Mouse (Mus musculus) stomach, postnatal 0 days (tissue): ENCODE data around the gene Gm5617. TPM values are rescaled to one million over a fixed set of nuclear protein-coding genes. Genes with fewer than 3 reads are reported as not detected.
"Not testable (repeated sequence)": the region's sequence is repeated elsewhere in the genome, so short reads cannot be mapped to it uniquely, and the experiment has no call there.

ENCODE experiments used
- ATAC-seq: fragments of 200-750 bp; cut with Nextera tagmentation; 2 replicates; pipeline ENCODE4 v1.8.0; 2017; ENCODE audit not compliant: low FRiP score, low TSS enrichment
- DNase-seq: peaks from one replicate; pipeline ENCODE4 v3.0.0-alpha.2; 2016; ENCODE audit warnings: low spot score
- H3K27ac ChIP-seq: fragments of 300-500 bp; sonication (generic); replicated peaks from 2 replicates; pipeline ENCODE4 v1.5.1; 2014; ENCODE audit warnings: mild to moderate bottlenecking, control low read depth
- H3K27me3 ChIP-seq: fragments of 300-500 bp; sonication (generic); 2 replicates; pipeline ENCODE4 v1.6.1; 2014; ENCODE audit warnings: low read length; ENCODE audit not compliant: control insufficient read depth, insufficient read depth
- H3K36me3 ChIP-seq: fragments of 300-500 bp; sonication (generic); 2 replicates; pipeline ENCODE4 v1.6.1; 2014; ENCODE audit warnings: low read length, mixed read lengths; ENCODE audit not compliant: control insufficient read depth, insufficient read depth
- H3K4me1 ChIP-seq: fragments of 300-500 bp; sonication (generic); replicated peaks from 2 replicates; pipeline ENCODE4 v1.6.1; 2014; ENCODE audit warnings: antibody characterized with exemption; ENCODE audit not compliant: control insufficient read depth, insufficient read depth
- H3K4me2 ChIP-seq: fragments of 300-500 bp; sonication (generic); replicated peaks from 2 replicates; pipeline ENCODE4 v1.6.1; 2014; ENCODE audit warnings: low read depth, mild to moderate bottlenecking, control low read depth, moderate library complexity
- H3K4me3 ChIP-seq: fragments of 300-500 bp; sonication (generic); 2 replicates; pipeline ENCODE4 v1.5.1; 2014; ENCODE audit warnings: low read depth, low read length, control low read depth
- H3K9ac ChIP-seq: fragments of 300-500 bp; sonication (generic); 2 replicates; pipeline ENCODE4 v1.6.1; 2014; ENCODE audit warnings: mild to moderate bottlenecking, low read length, control low read depth, mixed read lengths
- H3K9me3 ChIP-seq: fragments of 300-500 bp; sonication (generic); 2 replicates; pipeline ENCODE4 v1.6.1; 2016; ENCODE audit warnings: low read length; ENCODE audit not compliant: control insufficient read depth
- CTCF ChIP-seq: IDR thresholded peaks from 2 replicates; pipeline ENCODE4 v1.5.1; 2016; ENCODE audit warnings: antibody characterized with exemption, low read depth, mild to moderate bottlenecking, moderate library complexity
- EP300 ChIP-seq: optimal IDR thresholded peaks from 2 replicates; pipeline ENCODE3; 2016; ENCODE audit warnings: antibody characterized with exemption
- WGBS: fragments of 180-500 bp; shearing (Covaris S2); extraction: QIAGEN DNeasy Blood & Tissue Kit; methylation state at CpG from one replicate; pipeline ENCODE4 v1.1.7; 2014; 5-methylcytosine and 5-hydroxymethylcytosine counted together
- polyA plus RNA-seq: library from polyadenylated mRNA; unstranded; fragments of >200 nt; fragmentation: Nextera tagmentation; extraction: Ambion mirVana; gene quantifications from 2 replicates; pipeline ENCODE4 v1.2.1, GENCODE M21; 2015

Gene Gm5617
- polyA plus RNA-seq, 1 experiment from 2014 or later: 50.4 TPM

- H3K4me2 ChIP-seq: no peak overlapping the region
- no peaks in the 10 kb centered on the region for H3K9me3 ChIP-seq
- H3K9ac ChIP-seq: no peak overlapping the region
- H3K27me3 ChIP-seq: no peaks in the 10 kb centered on the region
- DNase-seq (no peak), ATAC-seq (no peak)
- H3K4me1 ChIP-seq: no peaks in the 10 kb centered on the region
- 85% methylated on average over 8 of the region's 8 CpGs for WGBS
- no peak overlapping the region for H3K4me3 ChIP-seq
- TF ChIP-seq CTCF (no peak), EP300 (no peak)
- no peaks in the 10 kb centered on the region for H3K36me3 ChIP-seq
- H3K27ac ChIP-seq: no peak overlapping the region
Measured at GRCm38 (mm10) chr9:48460720-48461119, 34.5 kb upstream of the Gm5617 start.

- Histone ChIP-seq H3K36me3 (no peaks in the 10 kb centered on the region), H3K4me2 (no peak overlapping the region), H3K27me3 (no peaks in the 10 kb centered on the region), H3K4me3 (no peak overlapping the region), H3K9me3 (no peaks in the 10 kb centered on the region), H3K4me1 (no peaks in the 10 kb centered on the region), H3K9ac (no peak overlapping the region), H3K27ac (no peak overlapping the region)
- TF ChIP-seq EP300 (no peak), CTCF (no peak)
- DNase-seq: no peak
- no peak for ATAC-seq
- 74% methylated on average over 3 of the region's 3 CpGs for WGBS
Measured at GRCm38 (mm10) chr9:48461545-48461944, 33.7 kb upstream of the Gm5617 start.

GRCm38 (mm10) chr9:48465671-48466070 is 29.6 kb upstream of the Gm5617 start:
- no peaks in the 10 kb centered on the region for H3K9me3 ChIP-seq
- H3K4me3 ChIP-seq: no peak overlapping the region
- no peaks in the 10 kb centered on the region for H3K27me3 ChIP-seq
- peaks cover 4% of the 10 kb centered on the region; the same call in 1 of the 2 replicates for H3K36me3 ChIP-seq
- H3K4me2 ChIP-seq: no peak overlapping the region
- TF ChIP-seq EP300 (no peak), CTCF (peak; percentile 61)
- no peak for ATAC-seq
- H3K9ac ChIP-seq: no peak overlapping the region
- no peak for DNase-seq
- no peaks in the 10 kb centered on the region for H3K4me1 ChIP-seq
- 94% methylated on average over 3 of the region's 3 CpGs for WGBS
- H3K27ac ChIP-seq: no peak overlapping the region

GRCm38 (mm10) chr9:48466804-48467203 is 28.4 kb upstream of the Gm5617 start:
- Histone ChIP-seq H3K4me1 (no peaks in the 10 kb centered on the region), H3K9me3 (no peaks in the 10 kb centered on the region), H3K4me3 (no peak overlapping the region), H3K4me2 (no peak overlapping the region), H3K27me3 (no peaks in the 10 kb centered on the region), H3K27ac (no peak overlapping the region), H3K9ac (no peak overlapping the region), H3K36me3 (peaks cover 6% of the 10 kb centered on the region; the same call in 1 of the 2 replicates)
- ATAC-seq (no peak), DNase-seq (peak; percentile 68)
- 59% methylated on average over 3 of the region's 3 CpGs for WGBS
- TF ChIP-seq CTCF (peak; percentile 94), EP300 (no peak)

GRCm38 (mm10) chr9:48467471-48467870 is 27.8 kb upstream of the Gm5617 start:
- H3K4me3 ChIP-seq, H3K4me1 ChIP-seq, ATAC-seq, H3K9ac ChIP-seq, H3K36me3 ChIP-seq, H3K4me2 ChIP-seq, DNase-seq, H3K27me3 ChIP-seq, H3K27ac ChIP-seq, H3K9me3 ChIP-seq: not testable (repeated sequence)
- WGBS: 99% methylated on average over 5 of the region's 5 CpGs

GRCm38 (mm10) chr9:48472441-48473025 is 22.7 kb upstream of the Gm5617 start:
- H3K9ac ChIP-seq: no peak overlapping the region
- TF ChIP-seq CTCF (no peak), EP300 (no peak)
- no peaks in the 10 kb centered on the region for H3K27me3 ChIP-seq
- ATAC-seq (no peak), DNase-seq (no peak)
- H3K4me3 ChIP-seq: no peak overlapping the region
- H3K9me3 ChIP-seq: no peaks in the 10 kb centered on the region
- no peak overlapping the region for H3K4me2 ChIP-seq
- H3K27ac ChIP-seq: no peak overlapping the region
- no peaks in the 10 kb centered on the region for H3K4me1 ChIP-seq
- WGBS: 77% methylated on average over 15 of the region's 15 CpGs
- peaks cover 17% of the 10 kb centered on the region for H3K36me3 ChIP-seq
